Mouse (Mus musculus) hindbrain, postnatal 0 days (tissue): ENCODE data around the gene Srms. TPM values are rescaled to one million over a fixed set of nuclear protein-coding genes. Genes with fewer than 3 reads are reported as not detected.
A peak's percentile ranks its signal among the peaks of the same experiment; 100 is the strongest.

Experiments used
- ATAC-seq: fragments of 200-750 bp; cut with Nextera tagmentation; 2 replicates; pipeline ENCODE4 v1.8.0; 2017; ENCODE audit warnings: mild to moderate bottlenecking, moderate TSS enrichment, moderate library complexity
- DNase-seq: peaks from one replicate; pipeline ENCODE4 v3.0.0-alpha.2; 2015; ENCODE audit warnings: low spot score
- H3K27ac ChIP-seq: fragments of 300-500 bp; sonication (generic); 2 replicates; pipeline ENCODE4 v1.5.1; 2014; ENCODE audit warnings: mild to moderate bottlenecking
- H3K27me3 ChIP-seq: fragments of 300-500 bp; sonication (generic); 2 replicates; pipeline ENCODE4 v1.6.1; 2014; ENCODE audit warnings: low read length, mixed read lengths; ENCODE audit not compliant: insufficient read depth
- H3K36me3 ChIP-seq: fragments of 300-500 bp; sonication (generic); 2 replicates; pipeline ENCODE4 v1.6.1; 2014; ENCODE audit warnings: low read length, mixed read lengths; ENCODE audit not compliant: insufficient read depth
- H3K4me1 ChIP-seq: fragments of 300-500 bp; sonication (generic); 2 replicates; pipeline ENCODE4 v1.6.1; 2014; ENCODE audit warnings: antibody characterized with exemption, low read length, mixed read lengths; ENCODE audit not compliant: insufficient read depth
- H3K4me2 ChIP-seq: fragments of 300-500 bp; sonication (generic); 2 replicates; pipeline ENCODE4 v1.6.1; 2014; ENCODE audit warnings: low read depth, mild to moderate bottlenecking, low read length, moderate library complexity, mixed read lengths
- H3K4me3 ChIP-seq: fragments of 300-500 bp; sonication (generic); 2 replicates; pipeline ENCODE4 v1.5.1; 2014; ENCODE audit warnings: low read length
- H3K9ac ChIP-seq: fragments of 300-500 bp; sonication (generic); replicated peaks from 2 replicates; pipeline ENCODE4 v1.6.1; 2014; ENCODE audit warnings: mild to moderate bottlenecking, low read length, moderate library complexity, mixed read lengths
- H3K9me3 ChIP-seq: fragments of 300-500 bp; sonication (generic); 2 replicates; pipeline ENCODE4 v1.6.1; 2016; ENCODE audit warnings: low read length, mixed read lengths
- CTCF ChIP-seq: IDR thresholded peaks from 2 replicates; pipeline ENCODE4 v1.5.1; 2016; ENCODE audit warnings: antibody characterized with exemption, control low read depth, low read depth
- WGBS: fragments of 180-500 bp; shearing (Covaris S2); extraction: QIAGEN DNeasy Blood & Tissue Kit; methylation state at CpG from one replicate; pipeline ENCODE4 v1.1.7; 2014; 5-methylcytosine and 5-hydroxymethylcytosine counted together
- polyA plus RNA-seq: library from polyadenylated mRNA; unstranded; fragments of >200 nt; fragmentation: Nextera tagmentation; extraction: Ambion mirVana; gene quantifications from 2 replicates; pipeline ENCODE4 v1.2.1, GENCODE M21; 2015
- total RNA-seq: library from RNA; depleted of rRNA; stranded (reverse); fragments of >200 nt; gene quantifications from 2 replicates; pipeline ENCODE4 v1.2.3, GENCODE M21; 2014

Gene Srms
- total and polyA plus RNA-seq, 2 experiments from 2014 or later = 0.18 to 0.47 TPM

- DNase-seq (no peak), ATAC-seq (no peak)
- Histone ChIP-seq H3K9ac (no peak within 1 kb of the TSS), H3K4me2 (peak within 1 kb of the TSS; percentile 42), H3K4me3 (peak within 1 kb of the TSS; percentile 19), H3K4me1 (no peaks in the 10 kb centered on the region), H3K36me3 (no peaks in the 10 kb centered on the region), H3K27me3 (no peaks in the 10 kb centered on the region), H3K27ac (no peak within 1 kb of the TSS), H3K9me3 (no peaks in the 10 kb centered on the region)
- WGBS = 17% methylated on average over 16 of the region's 16 CpGs
- no peak for TF ChIP-seq CTCF
Measured at GRCm38 (mm10) chr2:181241602-181242313, 28.8 kb upstream of the Srms start, which contains the start of gene Helz2. TSS of gene Helz2 (minus strand) at chr2:181242027.

GRCm38 (mm10) chr2:181240806-181241440 is 27.9 kb upstream of the Srms start:
- no peaks in the 10 kb centered on the region for H3K4me1 ChIP-seq
- H3K36me3 ChIP-seq = no peaks in the 10 kb centered on the region
- 91% methylated on average over 13 of the region's 13 CpGs for WGBS
- H3K4me2 ChIP-seq = peak overlapping the region; percentile 42
- no peak overlapping the region for H3K9ac ChIP-seq
- H3K4me3 ChIP-seq = no peak overlapping the region
- H3K27me3 ChIP-seq = no peaks in the 10 kb centered on the region
- no peaks in the 10 kb centered on the region for H3K9me3 ChIP-seq
- no peak overlapping the region for H3K27ac ChIP-seq
- DNase-seq (no peak), ATAC-seq (no peak)
- TF ChIP-seq CTCF = no peak

GRCm38 (mm10) chr2:181239261-181239660 is 26.3 kb upstream of the Srms start:
- no peak for DNase-seq
- H3K4me3 ChIP-seq = no peak overlapping the region
- no peak overlapping the region for H3K4me2 ChIP-seq
- no peak overlapping the region for H3K9ac ChIP-seq
- TF ChIP-seq CTCF = no peak
- no peaks in the 10 kb centered on the region for H3K9me3 ChIP-seq
- H3K4me1 ChIP-seq = no peaks in the 10 kb centered on the region
- H3K27ac ChIP-seq = no peak overlapping the region
- no peaks in the 10 kb centered on the region for H3K36me3 ChIP-seq
- ATAC-seq = no peak
- WGBS = 93% methylated on average over 9 of the region's 9 CpGs
- no peaks in the 10 kb centered on the region for H3K27me3 ChIP-seq

GRCm38 (mm10) chr2:181238861-181239260 is 25.9 kb upstream of the Srms start:
- WGBS = 74% methylated on average over 2 of the region's 2 CpGs
- DNase-seq (no peak), ATAC-seq (no peak)

GRCm38 (mm10) chr2:181238091-181238610 is 25.2 kb upstream of the Srms start:
- Histone ChIP-seq H3K27me3 (no peaks in the 10 kb centered on the region), H3K27ac (no peak overlapping the region), H3K4me2 (no peak overlapping the region), H3K4me1 (no peaks in the 10 kb centered on the region), H3K36me3 (no peaks in the 10 kb centered on the region), H3K9me3 (no peaks in the 10 kb centered on the region), H3K9ac (no peak overlapping the region), H3K4me3 (no peak overlapping the region)
- WGBS = 52% methylated on average over 10 of the region's 10 CpGs
- TF ChIP-seq CTCF = no peak
- DNase-seq (peak; percentile 30), ATAC-seq (no peak)

More at GRCm38 (mm10) chr2:181238861-181239260, 25.9 kb upstream of the Srms start:
- Histone ChIP-seq H3K36me3 (no peaks in the 10 kb centered on the region), H3K9ac (no peak overlapping the region), H3K4me2 (no peak overlapping the region), H3K4me1 (no peaks in the 10 kb centered on the region), H3K27ac (no peak overlapping the region), H3K4me3 (no peak overlapping the region), H3K9me3 (no peaks in the 10 kb centered on the region), H3K27me3 (no peaks in the 10 kb centered on the region)
- no peak for TF ChIP-seq CTCF

GRCm38 (mm10) chr2:181237251-181238014 is 24.4 kb upstream of the Srms start:
- H3K4me2 ChIP-seq = no peak overlapping the region
- ATAC-seq = no peak
- no peak for TF ChIP-seq CTCF
- WGBS = 88% methylated on average over 17 of the region's 17 CpGs
- H3K27me3 ChIP-seq = no peaks in the 10 kb centered on the region
- no peak overlapping the region for H3K4me3 ChIP-seq
- no peaks in the 10 kb centered on the region for H3K36me3 ChIP-seq
- H3K27ac ChIP-seq = no peak overlapping the region
- H3K9me3 ChIP-seq = no peaks in the 10 kb centered on the region
- DNase-seq = no peak
- H3K4me1 ChIP-seq = no peaks in the 10 kb centered on the region
- H3K9ac ChIP-seq = no peak overlapping the region
